Mouse (Mus musculus) adrenal gland, postnatal 25 days (tissue): ENCODE data around the gene Mcoln2. TPM values are rescaled to one million over a fixed set of nuclear protein-coding genes. Genes with fewer than 3 reads are reported as not detected.
A peak's percentile ranks its signal among the peaks of the same experiment; 100 is the strongest.

ENCODE experiments used
- DNase-seq: peaks from one replicate; pipeline ENCODE4 v3.0.0; 2021; ENCODE audit warnings: mixed read lengths
- total RNA-seq: library from RNA; stranded (reverse); gene quantifications from 2 replicates; pipeline ENCODE4 v1.2.3, GENCODE M21; 2021

The Mcoln2 gene
- total RNA-seq, 1 experiment from 2014 or later, result not detected

- no peak for DNase-seq
Measured at GRCm38 (mm10) chr3:146146131-146146530, 3.5 kb upstream of the Mcoln2 start.

GRCm38 (mm10) chr3:146150058-146150400 is 396 bp downstream of the Mcoln2 start:
- DNase-seq, result peak; percentile 51

DNA sequence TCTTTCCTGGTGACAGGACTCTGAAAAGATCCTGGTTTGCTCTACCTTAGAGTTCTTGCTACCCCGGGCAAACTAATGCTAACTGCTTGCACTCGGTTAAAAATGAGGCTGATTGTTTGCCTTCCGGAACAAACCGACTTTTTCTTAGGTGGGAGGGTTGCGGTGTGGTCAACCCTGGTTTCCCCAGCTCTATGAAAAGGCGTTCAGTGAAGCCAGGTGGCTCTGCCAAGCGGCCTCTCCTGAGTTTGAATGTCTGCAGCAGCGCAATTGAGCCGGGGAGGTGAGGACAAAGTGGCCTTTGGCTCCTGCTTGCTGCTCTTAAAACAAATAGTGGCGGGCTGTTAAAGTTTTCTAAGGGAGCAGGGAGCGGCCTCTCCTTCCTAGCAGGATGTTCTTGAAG is 927 bp downstream of the Mcoln2 start:
- DNase-seq, result no peak

- no peak for DNase-seq
Measured at GRCm38 (mm10) chr3:146151328-146151727, 1.7 kb downstream of the Mcoln2 start.

GRCm38 (mm10) chr3:146151755-146152154 is 2.1 kb downstream of the Mcoln2 start:
- no peak for DNase-seq

- DNase-seq, result no peak
Measured at GRCm38 (mm10) chr3:146152348-146152747, 2.7 kb downstream of the Mcoln2 start.

DNA sequence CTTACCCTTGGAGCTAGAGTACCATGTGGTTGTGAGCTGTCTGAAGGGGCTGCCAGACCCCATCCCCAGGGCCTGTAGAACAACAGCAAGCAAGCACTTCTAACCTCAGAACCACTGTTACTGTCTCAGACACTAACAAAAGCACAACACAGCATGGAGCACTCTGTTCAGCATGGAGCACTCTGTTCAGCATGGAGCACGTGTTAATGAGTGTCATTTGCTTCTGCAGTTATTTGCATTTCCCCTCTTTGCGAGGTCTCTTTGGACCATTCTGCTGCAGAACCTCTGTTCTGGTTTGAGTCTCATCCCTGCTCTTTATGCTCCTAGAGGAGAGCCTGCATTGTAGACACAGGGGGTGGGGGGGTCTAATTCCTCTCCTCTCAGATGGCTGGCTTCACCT is 3.3 kb downstream of the Mcoln2 start:
- no peak for DNase-seq

DNA sequence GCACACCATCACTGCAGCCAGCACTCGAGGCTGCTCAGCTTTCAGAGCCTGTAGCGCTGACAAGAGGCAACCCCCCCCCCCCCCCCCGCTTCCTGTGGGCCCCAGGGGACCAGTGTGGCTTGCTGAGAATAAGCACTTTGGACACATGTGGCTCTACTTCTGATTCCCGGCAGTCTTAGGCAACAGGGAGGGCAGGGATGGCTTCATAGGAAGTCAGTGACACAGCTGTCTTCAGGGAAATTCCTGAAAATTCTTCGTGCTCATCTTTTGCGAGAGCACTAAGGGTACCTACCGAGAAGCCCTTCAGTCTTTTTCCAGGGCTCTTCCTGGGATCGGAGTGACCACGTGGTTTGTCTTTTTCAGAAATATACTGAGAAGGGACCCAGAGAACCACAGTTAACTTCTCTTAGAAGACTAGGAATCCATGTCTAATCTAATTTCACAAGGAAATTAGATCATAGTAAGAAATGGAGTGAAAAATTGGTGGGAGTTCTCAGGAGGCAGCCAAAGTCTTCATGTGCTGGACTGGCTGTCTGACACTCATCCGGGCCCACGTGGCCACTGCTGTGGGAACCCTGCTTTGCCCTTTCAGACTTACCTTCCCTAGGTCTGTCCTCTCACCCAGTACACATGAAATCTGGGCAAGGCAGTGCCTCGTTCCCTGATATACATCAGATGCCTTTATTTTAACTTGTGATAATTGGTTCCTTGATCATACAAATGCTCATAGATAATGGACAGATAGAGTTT is 4.4 kb downstream of the Mcoln2 start:
- DNase-seq, result no peak

GRCm38 (mm10) chr3:146155628-146156576 is 6.3 kb downstream of the Mcoln2 start:
- DNase-seq, result no peak

GRCm38 (mm10) chr3:146156811-146157210 is 7.2 kb downstream of the Mcoln2 start:
- no peak for DNase-seq

- DNase-seq, result no peak
Measured at GRCm38 (mm10) chr3:146158039-146158438, 8.4 kb downstream of the Mcoln2 start.

GRCm38 (mm10) chr3:146159360-146159759 is 9.7 kb downstream of the Mcoln2 start:
- no peak for DNase-seq

DNA sequence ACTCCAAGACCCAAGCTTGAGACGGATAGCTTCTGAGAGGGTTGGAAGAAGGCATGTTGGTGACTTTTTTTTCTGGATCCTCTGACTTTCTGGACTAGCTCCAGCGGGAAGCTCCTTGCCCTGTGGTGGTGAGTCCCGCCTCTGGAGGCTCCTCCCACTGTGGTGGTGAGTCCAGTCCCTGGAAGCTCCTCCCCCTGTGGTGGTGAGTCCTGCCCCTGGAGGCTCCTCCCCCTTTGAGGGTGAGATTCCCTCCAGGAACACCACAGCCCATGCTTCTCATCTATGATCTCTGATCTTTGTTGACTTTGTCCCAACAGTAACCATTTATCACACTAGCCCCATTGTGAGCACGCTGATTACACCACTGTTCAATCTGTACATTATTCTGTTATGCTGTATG is 12.6 kb downstream of the Mcoln2 start:
- no peak for DNase-seq

DNA sequence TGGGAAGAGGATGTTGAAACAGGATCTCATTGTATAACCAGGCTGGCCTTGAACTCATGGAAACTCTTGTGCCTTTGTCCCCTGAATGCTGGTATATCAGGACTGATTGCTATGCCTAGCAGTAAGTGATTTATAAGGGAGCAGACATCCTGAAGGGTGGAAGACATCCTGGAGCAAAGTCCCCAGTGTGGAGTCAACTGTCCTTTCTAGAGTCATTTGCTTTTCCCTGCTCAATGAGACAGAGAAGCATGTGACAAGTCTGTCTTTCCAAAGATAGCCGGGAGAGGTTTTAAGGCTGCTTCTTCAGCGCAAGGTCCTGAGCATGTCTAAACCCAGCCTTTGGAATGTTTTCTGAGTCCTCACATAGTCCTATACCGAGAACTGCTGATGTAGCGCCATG is 19.7 kb downstream of the Mcoln2 start:
- no peak for DNase-seq

DNA sequence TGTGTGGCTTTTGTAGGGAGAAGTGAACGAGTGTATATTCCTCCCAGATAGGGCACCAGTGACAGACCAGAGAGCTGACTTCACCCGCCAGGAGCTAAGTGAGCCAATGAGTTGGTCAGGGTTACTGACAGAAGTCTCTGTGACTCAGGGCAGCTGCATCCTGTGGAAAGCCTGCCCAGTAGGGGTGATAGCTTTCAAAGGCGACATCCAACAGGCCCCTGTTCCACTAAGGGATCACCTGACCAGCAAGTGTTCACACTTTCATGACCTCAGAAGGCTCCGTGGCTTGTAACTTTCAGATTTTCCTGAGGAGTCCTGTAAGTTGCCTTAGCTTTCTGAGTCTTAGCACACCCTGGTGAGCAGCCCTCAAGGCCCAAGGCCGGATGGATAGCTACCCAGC is 23.4 kb downstream of the Mcoln2 start:
- no peak for DNase-seq

GRCm38 (mm10) chr3:146174215-146174614 is 24.6 kb downstream of the Mcoln2 start:
- DNase-seq, result no peak

DNA sequence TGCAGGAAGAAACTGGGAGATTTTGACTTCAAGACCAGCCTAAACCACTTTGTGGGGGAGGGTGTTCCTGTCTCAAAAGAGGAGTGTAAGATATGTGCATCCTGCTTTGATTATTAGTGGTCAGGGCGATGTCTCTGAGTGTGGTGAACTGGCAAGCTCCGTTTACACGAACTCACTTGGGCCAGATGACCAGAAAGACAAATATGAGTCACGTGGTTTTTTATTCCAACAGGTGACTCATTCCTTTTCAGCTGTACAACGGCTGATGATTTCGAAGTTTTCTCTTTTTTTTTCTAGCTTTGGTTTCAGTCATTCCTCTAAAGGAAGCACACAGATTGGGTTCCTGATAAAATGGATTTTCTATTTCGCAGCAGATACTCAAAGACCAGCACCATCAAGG is 27.7 kb downstream of the Mcoln2 start:
- DNase-seq, result no peak

DNA sequence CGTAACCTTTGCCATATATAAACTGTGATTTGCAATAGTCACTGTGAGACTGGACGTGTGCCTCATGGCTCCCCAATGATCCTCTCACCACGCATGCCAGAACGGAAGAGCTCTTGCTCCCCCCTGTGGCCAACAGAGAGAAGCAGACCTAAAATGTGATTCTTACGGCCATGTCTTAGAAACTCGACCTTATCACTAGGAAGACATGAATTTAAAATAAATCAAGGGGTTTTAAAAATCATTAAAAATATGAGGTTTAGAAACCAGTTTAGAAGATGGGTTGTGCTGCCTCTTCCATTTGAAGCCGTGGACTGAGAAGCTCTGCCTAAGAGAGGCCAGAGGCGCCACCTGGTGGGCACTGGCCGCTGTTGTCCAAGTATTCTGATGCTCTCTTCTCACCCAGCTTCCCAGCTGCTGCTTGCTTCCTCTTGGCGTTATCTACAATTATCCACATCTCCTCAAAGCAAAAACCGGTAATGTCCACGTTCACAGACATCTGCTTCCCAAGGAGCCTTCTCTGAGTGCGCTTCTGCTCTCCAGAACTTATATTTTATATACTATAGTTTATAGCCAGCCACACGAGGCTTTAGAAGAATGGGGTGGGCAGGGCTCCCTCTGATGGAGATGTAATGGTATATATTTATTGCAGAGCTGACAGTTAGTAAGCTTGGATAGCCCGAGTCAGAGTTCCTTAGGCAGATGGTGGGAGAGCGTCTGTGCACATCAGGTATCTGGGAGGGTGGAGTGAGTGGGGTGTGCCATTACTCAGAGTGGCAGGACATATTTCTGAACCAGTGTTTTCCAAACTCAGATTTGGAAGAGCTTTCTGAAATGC is 28.3 kb downstream of the Mcoln2 start:
- peak; percentile 85 for DNase-seq

DNA sequence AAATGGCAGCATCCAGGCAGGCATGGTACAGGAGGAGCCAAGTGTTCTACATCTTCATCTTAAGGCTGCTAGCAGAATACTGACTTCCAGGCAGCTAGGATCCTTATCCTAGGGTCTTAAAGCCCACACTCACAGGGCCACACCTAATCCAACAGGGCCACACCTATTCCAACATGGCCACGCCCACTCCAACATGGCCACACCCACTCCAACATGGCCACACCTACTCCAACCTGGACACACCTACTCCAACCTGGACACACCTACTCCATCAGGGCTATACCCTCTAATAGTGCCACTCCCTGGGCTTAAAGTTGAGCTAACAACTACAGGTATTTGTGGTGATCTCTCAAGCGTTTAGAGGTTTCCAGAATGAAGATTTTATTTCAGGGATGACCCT is 30.7 kb downstream of the Mcoln2 start:
- DNase-seq, result no peak

- DNase-seq, result peak; percentile 64
Measured at GRCm38 (mm10) chr3:146180986-146181385, 31.4 kb downstream of the Mcoln2 start.

DNA sequence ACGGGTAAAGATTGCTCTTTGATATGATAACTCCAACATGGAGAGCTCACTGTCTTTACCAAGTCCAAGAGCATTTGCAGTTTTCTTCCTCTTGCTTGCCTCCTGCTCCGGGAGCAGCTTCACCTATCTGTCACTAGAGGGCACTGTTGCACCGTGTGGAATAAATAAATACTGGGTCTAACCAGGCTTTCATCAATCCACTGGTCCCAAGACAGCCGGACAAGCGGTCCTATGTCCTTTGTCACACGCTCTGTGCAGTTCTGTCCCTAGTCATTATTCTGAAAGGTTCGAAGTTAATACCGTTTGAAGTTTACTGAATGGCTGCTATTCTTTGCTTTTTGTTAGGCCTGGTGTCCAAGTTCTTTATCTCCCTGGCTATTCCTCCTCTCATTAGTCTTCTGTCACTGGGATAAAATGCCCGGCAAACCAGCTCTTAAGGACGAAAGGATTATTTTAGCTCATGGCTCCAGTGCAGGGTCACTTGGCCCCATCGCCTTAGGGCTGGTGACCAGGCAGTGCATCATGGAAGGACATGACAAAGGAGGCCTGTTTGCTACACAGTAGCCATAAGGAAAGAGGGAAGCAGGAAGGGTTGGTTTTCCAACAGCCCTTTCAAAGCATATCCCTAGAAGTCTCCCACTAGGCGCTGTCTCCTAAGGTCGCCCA is 35.5 kb downstream of the Mcoln2 start:
- DNase-seq, result peak; percentile 43

DNA sequence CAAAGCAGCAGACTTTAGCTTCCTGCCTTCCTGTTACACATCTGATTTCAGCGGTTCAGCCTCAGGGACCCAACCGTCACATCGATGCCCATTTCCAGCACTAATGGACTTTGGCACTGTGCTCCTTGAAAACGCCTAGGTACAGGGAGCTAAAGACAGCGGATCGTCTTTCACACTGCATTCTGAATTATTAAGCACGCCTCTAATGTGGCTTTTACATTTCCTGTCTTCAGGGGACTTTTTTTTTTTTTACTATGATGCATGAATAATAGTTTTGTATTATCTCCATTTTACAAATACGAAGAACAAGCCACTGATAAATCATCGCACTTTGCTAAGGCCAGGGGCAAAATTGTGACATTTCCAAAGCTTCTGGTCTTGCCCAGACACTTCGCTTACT is 36.4 kb downstream of the Mcoln2 start:
- no peak for DNase-seq
